Mouse (Mus musculus): ENCODE data around the gene 2410131K14Rik. TPM values are rescaled to one million over a fixed set of nuclear protein-coding genes. Genes with fewer than 3 reads are reported as not detected.

The 2410131K14Rik gene
- polyA plus RNA-seq, 1 experiment = 3.4 TPM

- peaks cover 9% of the 10 kb centered on the region for H3K4me1 ChIP-seq (ENCODE audit: control insufficient read depth, insufficient read depth, low read length)
- H3K4me3 ChIP-seq (ENCODE audit: control insufficient read depth, low read depth, low read length) = peak overlapping the region; percentile 31
- no peaks in the 10 kb centered on the region for H3K27me3 ChIP-seq (ENCODE audit: control insufficient read depth, insufficient read depth, low read length)
- H3K36me3 ChIP-seq (ENCODE audit: control insufficient read depth, insufficient read depth, low read length) = no peaks in the 10 kb centered on the region
- H3K27ac ChIP-seq (ENCODE audit: control insufficient read depth, insufficient read depth, low read depth, low read length) = no peak overlapping the region
- TF ChIP-seq CTCF (IDR thresholded peaks at IDR 0.05; ENCODE audit: control insufficient read depth, insufficient read depth, insufficient replicate concordance, low read depth, low read length) (no peak), POLR2A (IDR thresholded peaks at IDR 0.05; ENCODE audit: control insufficient read depth, low read depth, low read length) (no peak)
Measured at GRCm38 (mm10) chr5:118214418-118215154, 30.4 kb upstream of the 2410131K14Rik start.

DNA sequence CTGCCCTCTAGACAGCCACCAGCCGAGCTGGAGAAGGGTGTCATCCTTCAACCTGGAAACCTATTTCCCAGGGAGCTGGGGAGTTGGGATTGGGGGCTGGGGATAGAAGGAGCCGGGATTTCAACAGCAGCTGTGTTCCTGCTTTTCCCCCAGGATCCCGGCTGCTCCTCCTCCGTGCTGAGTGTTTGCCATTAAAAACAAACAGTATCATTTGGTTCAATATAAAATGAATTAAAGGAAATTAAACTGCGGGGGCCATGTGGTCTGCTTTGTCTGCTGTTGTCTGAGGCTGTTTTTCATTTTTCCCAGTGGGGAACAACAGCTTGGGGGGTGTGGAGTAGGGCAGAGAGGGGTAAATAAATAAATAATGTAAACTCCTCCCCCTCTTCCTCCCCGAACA, 27.6 kb upstream of the 2410131K14Rik start:
- H3K4me1 ChIP-seq (ENCODE audit: control insufficient read depth, insufficient read depth, low read length) = peaks cover 9% of the 10 kb centered on the region
- H3K4me3 ChIP-seq (ENCODE audit: control insufficient read depth, low read depth, low read length) = no peak overlapping the region
- no peaks in the 10 kb centered on the region for H3K36me3 ChIP-seq (ENCODE audit: control insufficient read depth, insufficient read depth, low read length)
- no peak overlapping the region for H3K27ac ChIP-seq (ENCODE audit: control insufficient read depth, insufficient read depth, low read depth, low read length)
- TF ChIP-seq CTCF (IDR thresholded peaks at IDR 0.05; ENCODE audit: control insufficient read depth, insufficient read depth, insufficient replicate concordance, low read depth, low read length) = no peak
- TF ChIP-seq POLR2A (IDR thresholded peaks at IDR 0.05; ENCODE audit: control insufficient read depth, low read depth, low read length) = no peak
- H3K27me3 ChIP-seq (ENCODE audit: control insufficient read depth, insufficient read depth, low read length) = no peaks in the 10 kb centered on the region

- no peaks in the 10 kb centered on the region for H3K4me1 ChIP-seq (ENCODE audit: control insufficient read depth, insufficient read depth, low read length)
- H3K4me3 ChIP-seq (ENCODE audit: control insufficient read depth, low read depth, low read length) = no peak overlapping the region
- H3K27me3 ChIP-seq (ENCODE audit: control insufficient read depth, insufficient read depth, low read length) = no peaks in the 10 kb centered on the region
- no peaks in the 10 kb centered on the region for H3K36me3 ChIP-seq (ENCODE audit: control insufficient read depth, insufficient read depth, low read length)
- H3K27ac ChIP-seq (ENCODE audit: control insufficient read depth, insufficient read depth, low read depth, low read length) = no peak overlapping the region
- TF ChIP-seq POLR2A (IDR thresholded peaks at IDR 0.05; ENCODE audit: control insufficient read depth, low read depth, low read length) (no peak), CTCF (IDR thresholded peaks at IDR 0.05; ENCODE audit: control insufficient read depth, insufficient read depth, insufficient replicate concordance, low read depth, low read length) (no peak)
Measured at GRCm38 (mm10) chr5:118223142-118223757, 21.8 kb upstream of the 2410131K14Rik start.

DNA sequence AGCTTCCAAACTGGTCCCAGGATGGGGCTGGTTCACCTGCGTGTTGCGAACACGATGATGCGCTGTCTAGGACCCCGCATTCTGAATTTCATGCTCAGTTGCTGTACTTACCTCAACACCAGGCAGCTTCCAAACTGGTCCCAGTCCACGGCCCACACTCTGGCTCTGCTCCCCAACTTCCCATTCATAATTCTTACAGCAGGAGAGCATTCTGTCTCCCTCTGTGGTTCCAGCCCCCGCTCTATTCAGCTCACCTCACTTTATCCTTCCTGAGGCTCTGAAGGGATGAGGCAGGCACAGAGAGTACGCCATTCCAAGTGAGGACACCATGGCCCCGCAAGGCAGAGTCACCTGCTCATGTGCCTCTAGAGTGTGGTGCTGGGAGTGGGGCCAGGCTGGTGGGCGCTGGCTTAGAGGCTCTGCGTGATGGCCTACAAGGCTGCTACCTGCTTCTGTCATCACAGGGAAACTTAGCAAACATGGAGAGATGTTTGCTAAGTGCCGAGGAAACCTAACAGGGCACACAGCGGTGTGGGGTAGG, 14.9 kb upstream of the 2410131K14Rik start:
- Histone ChIP-seq H3K4me3 (ENCODE audit: control insufficient read depth, low read depth, low read length) (no peak overlapping the region), H3K27ac (ENCODE audit: control insufficient read depth, insufficient read depth, low read depth, low read length) (no peak overlapping the region), H3K4me1 (ENCODE audit: control insufficient read depth, insufficient read depth, low read length) (peaks cover 4% of the 10 kb centered on the region), H3K27me3 (ENCODE audit: control insufficient read depth, insufficient read depth, low read length) (no peaks in the 10 kb centered on the region), H3K36me3 (ENCODE audit: control insufficient read depth, insufficient read depth, low read length) (no peaks in the 10 kb centered on the region)
- TF ChIP-seq CTCF (IDR thresholded peaks at IDR 0.05; ENCODE audit: control insufficient read depth, insufficient read depth, insufficient replicate concordance, low read depth, low read length) = no peak
- TF ChIP-seq POLR2A (IDR thresholded peaks at IDR 0.05; ENCODE audit: control insufficient read depth, low read depth, low read length) = no peak

GRCm38 (mm10) chr5:118236891-118237290, 8.1 kb upstream of the 2410131K14Rik start:
- Histone ChIP-seq H3K4me1 (ENCODE audit: control insufficient read depth, insufficient read depth, low read length) (peaks cover 8% of the 10 kb centered on the region), H3K27ac (ENCODE audit: control insufficient read depth, insufficient read depth, low read depth, low read length) (no peak overlapping the region), H3K4me3 (ENCODE audit: control insufficient read depth, low read depth, low read length) (no peak overlapping the region)

GRCm38 (mm10) chr5:118239671-118240070, 5.4 kb upstream of the 2410131K14Rik start:
- Histone ChIP-seq H3K27me3 (ENCODE audit: control insufficient read depth, insufficient read depth, low read length) (no peaks in the 10 kb centered on the region), H3K27ac (ENCODE audit: control insufficient read depth, insufficient read depth, low read depth, low read length) (no peak overlapping the region), H3K4me3 (ENCODE audit: control insufficient read depth, low read depth, low read length) (no peak overlapping the region), H3K4me1 (ENCODE audit: control insufficient read depth, insufficient read depth, low read length) (peaks cover 4% of the 10 kb centered on the region; the same call in 1 of the 2 replicates), H3K36me3 (ENCODE audit: control insufficient read depth, insufficient read depth, low read length) (no peaks in the 10 kb centered on the region)
- TF ChIP-seq POLR2A (IDR thresholded peaks at IDR 0.05; ENCODE audit: control insufficient read depth, low read depth, low read length) (no peak), CTCF (IDR thresholded peaks at IDR 0.05; ENCODE audit: control insufficient read depth, insufficient read depth, insufficient replicate concordance, low read depth, low read length) (no peak)

More at GRCm38 (mm10) chr5:118236891-118237290, 8.1 kb upstream of the 2410131K14Rik start:
- TF ChIP-seq POLR2A (IDR thresholded peaks at IDR 0.05; ENCODE audit: control insufficient read depth, low read depth, low read length) = no peak
- no peak for TF ChIP-seq CTCF (IDR thresholded peaks at IDR 0.05; ENCODE audit: control insufficient read depth, insufficient read depth, insufficient replicate concordance, low read depth, low read length)
- no peaks in the 10 kb centered on the region for H3K36me3 ChIP-seq (ENCODE audit: control insufficient read depth, insufficient read depth, low read length)
- H3K27me3 ChIP-seq (ENCODE audit: control insufficient read depth, insufficient read depth, low read length) = no peaks in the 10 kb centered on the region

GRCm38 (mm10) chr5:118245606-118246308, 730 bp downstream of the 2410131K14Rik start:
- Histone ChIP-seq H3K36me3 (ENCODE audit: control insufficient read depth, insufficient read depth, low read length) (no peaks in the 10 kb centered on the region), H3K27me3 (ENCODE audit: control insufficient read depth, insufficient read depth, low read length) (no peaks in the 10 kb centered on the region), H3K4me3 (ENCODE audit: control insufficient read depth, low read depth, low read length) (peak overlapping the region; percentile 79), H3K27ac (ENCODE audit: control insufficient read depth, insufficient read depth, low read depth, low read length) (peak overlapping the region; percentile 68), H3K4me1 (ENCODE audit: control insufficient read depth, insufficient read depth, low read length) (peaks cover 7% of the 10 kb centered on the region)
- TF ChIP-seq POLR2A (IDR thresholded peaks at IDR 0.05; ENCODE audit: control insufficient read depth, low read depth, low read length) (no peak), CTCF (IDR thresholded peaks at IDR 0.05; ENCODE audit: control insufficient read depth, insufficient read depth, insufficient replicate concordance, low read depth, low read length) (no peak)
